8 mouse cellular contexts compared by ENCODE assay signal in genomic region chr19:59418671-59419070, GRCm38 (mm10). TPM values are rescaled to one million over a fixed set of nuclear protein-coding genes. Genes with fewer than 3 reads are reported as not detected.
"Had no signal": no experiment of that assay in that cellular context is flagged by ENCODE, and none has a peak within 500 bp of the region (broad histone marks: within the 10 kb centered on the region; RNA-seq: fewer than 3 reads in every experiment).

No protein-coding gene starts in this region.

- H3K4me3 ChIP-seq: limb, embryonic 12.5 days; liver, embryonic 13.5 days; midbrain, embryonic 12.5 days; neural tube, embryonic 13.5 days had no signal

- H3K4me1 ChIP-seq: liver, embryonic 13.5 days had no signal

- H3K9ac ChIP-seq: limb, embryonic 12.5 days; liver, embryonic 13.5 days; liver, postnatal 0 days; midbrain, embryonic 12.5 days; neural tube, embryonic 13.5 days had no signal

- H3K36me3 ChIP-seq: limb, embryonic 12.5 days; liver, embryonic 13.5 days; midbrain, embryonic 12.5 days; neural tube, embryonic 13.5 days had no signal

- H3K27ac ChIP-seq: layer of hippocampus, adult 2 months; limb, embryonic 12.5 days; liver, embryonic 13.5 days; midbrain, embryonic 12.5 days; neural tube, embryonic 13.5 days; stomach, postnatal 0 days had no signal

- H3K9me3 ChIP-seq: limb, embryonic 12.5 days; liver, embryonic 13.5 days; midbrain, embryonic 12.5 days; neural tube, embryonic 13.5 days had no signal

- H3K4me2 ChIP-seq: liver, embryonic 13.5 days had no signal

- ATAC-seq: liver, postnatal 0 days had no signal

RNA-seq across cellular contexts. Expression of gene Emx2, which starts 39.5 kb away (rescaled TPM):
- polyA plus RNA-seq: liver, embryonic 13.5 days; liver, postnatal 0 days; neural tube, embryonic 13.5 days; small intestine, adult 2 months had no signal
